ENCODE assay signal across 9 mouse cellular contexts in the genomic region with DNA sequence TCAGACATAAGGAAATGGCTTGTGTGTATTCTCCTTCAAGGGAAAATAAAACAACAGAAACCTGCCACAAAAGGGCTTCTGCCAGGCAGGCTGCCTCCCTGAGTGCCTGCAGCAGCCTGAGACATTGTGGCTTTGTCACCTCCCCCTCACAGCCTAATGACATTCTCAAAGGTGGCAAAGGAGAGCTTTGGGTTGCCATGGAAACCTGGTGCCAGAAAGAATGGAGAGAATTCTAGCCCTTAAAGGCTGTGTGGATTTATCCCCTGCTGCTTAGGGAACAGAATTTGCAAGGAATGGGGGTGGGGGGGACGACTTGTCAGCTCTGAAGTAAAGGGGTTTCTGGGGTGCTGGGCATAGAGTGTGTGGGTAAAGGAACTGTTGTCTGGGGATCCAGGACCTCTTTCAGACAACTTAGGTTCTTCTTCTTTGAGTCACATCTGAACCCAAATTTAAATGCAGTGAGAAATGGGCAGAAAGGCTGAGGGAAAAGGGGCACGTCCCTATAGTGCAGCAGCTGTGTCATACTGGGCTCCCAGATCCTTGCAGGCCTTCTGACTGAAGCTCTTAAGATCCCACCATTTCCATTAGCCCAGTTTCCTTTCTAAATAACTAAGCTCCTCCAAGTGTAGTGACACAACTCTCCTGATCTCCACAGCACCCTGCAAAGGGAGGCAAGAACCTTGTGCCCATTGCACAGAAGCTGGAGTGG.
DNase-seq lines count a peak whose midpoint lies in the region; ATAC-seq and TF ChIP-seq lines count a peak whose summit lies in the region.
"Had no signal": no experiment of that assay in that cellular context is flagged by ENCODE, and none has a peak within 500 bp of the region (broad histone marks: within the 10 kb centered on the region; RNA-seq: fewer than 3 reads in every experiment).

No protein-coding gene starts in this region.

- TF ChIP-seq CTCF in lung, embryonic 14.5 days (IDR thresholded peaks at IDR 0.05; ENCODE audit: low read depth) = no peak

- 31% methylated on average over 2 of the region's 2 CpGs for WGBS in lung, embryonic 14.5 days
- WGBS in neural tube, embryonic 11.5 days = 13% methylated on average over 2 of the region's 2 CpGs

- H3K9me3 ChIP-seq in lung, embryonic 14.5 days (ENCODE audit: low read depth, low read length) = no peaks in the 10 kb centered on the region
- no peaks in the 10 kb centered on the region for H3K9me3 ChIP-seq in neural tube, embryonic 11.5 days (ENCODE audit: control insufficient read depth, low read length)

- H3K9ac ChIP-seq in lung, embryonic 14.5 days = no peak overlapping the region
- no peak overlapping the region for H3K9ac ChIP-seq in neural tube, embryonic 11.5 days (ENCODE audit: low read length)

- ATAC-seq in lung, embryonic 14.5 days (ENCODE audit: insufficient read depth) = peak; percentile 71; the same call in 1 of the 2 replicates
- peak; percentile 88 for ATAC-seq in neural tube, embryonic 11.5 days (ENCODE audit: insufficient read depth, low FRiP score, low TSS enrichment)

- H3K27me3 ChIP-seq in lung, embryonic 14.5 days (ENCODE audit: insufficient read depth, low read length) = no peaks in the 10 kb centered on the region
- no peaks in the 10 kb centered on the region for H3K27me3 ChIP-seq in neural tube, embryonic 11.5 days (ENCODE audit: control insufficient read depth, insufficient read depth, low read length)

- DNase-seq in lung, embryonic 14.5 days = peak; percentile 72
- DNase-seq in lung, postnatal 25 days (ENCODE audit: low spot score) = no peak
- peak; percentile 59 for DNase-seq in embryo, embryonic 11.5 days (ENCODE audit: low read depth, low spot score)
- peak; percentile 68 for DNase-seq in hindlimb bud, embryonic 11.5 days (ENCODE audit: extremely low spot score, low read depth, low spot score)
- peak; percentile 82 for DNase-seq in neural tube, embryonic 11.5 days (ENCODE audit: low spot score)
- no peak for DNase-seq in lung, adult 18-20 months
- no peak for DNase-seq in cerebellum, postnatal 25 days
- no peak for DNase-seq in testis, postnatal 10 days (ENCODE audit: low spot score)

- no peaks in the 10 kb centered on the region for H3K4me1 ChIP-seq in lung, embryonic 14.5 days (ENCODE audit: insufficient read depth)
- H3K4me1 ChIP-seq in neural tube, embryonic 11.5 days (ENCODE audit: control insufficient read depth, insufficient read depth, low read length) = peaks cover 16% of the 10 kb centered on the region

- no peak overlapping the region for H3K4me2 ChIP-seq in lung, embryonic 14.5 days
- no peak overlapping the region for H3K4me2 ChIP-seq in neural tube, embryonic 11.5 days (ENCODE audit: low read depth)

- H3K27ac ChIP-seq in lung, embryonic 14.5 days (ENCODE audit: low read depth) = no peak overlapping the region
- H3K27ac ChIP-seq in neural tube, embryonic 11.5 days (ENCODE audit: low read depth, low read length) = peak overlapping the region; percentile 86

- no peaks in the 10 kb centered on the region for H3K36me3 ChIP-seq in lung, embryonic 14.5 days (ENCODE audit: insufficient read depth)
- H3K36me3 ChIP-seq in neural tube, embryonic 11.5 days (ENCODE audit: control insufficient read depth, insufficient read depth, low read length) = no peaks in the 10 kb centered on the region

- H3K4me3 ChIP-seq in lung, embryonic 14.5 days (ENCODE audit: low read depth, low read length) = no peak overlapping the region
- no peak overlapping the region for H3K4me3 ChIP-seq in neural tube, embryonic 11.5 days (ENCODE audit: low read depth, low read length)
- H3K4me3 ChIP-seq: megakaryocyte, embryonic 14.5 days had no signal

Comparison
In these comparisons a context has a peak if more than half of its experiments do, and no peak if none do; other contexts are left out.
1. DNase-seq: peak in lung, embryonic 14.5 days (single experiment), embryo, embryonic 11.5 days (single experiment), hindlimb bud, embryonic 11.5 days (single experiment) and neural tube, embryonic 11.5 days (single experiment); none in lung, postnatal 25 days (single experiment), lung, adult 18-20 months (0 of 2), cerebellum, postnatal 25 days (0 of 2) and testis, postnatal 10 days (single experiment).